Mouse (Mus musculus) kidney, postnatal 0 days (tissue): ENCODE results near the gene Slc4a10. TPM values are rescaled to one million over a fixed set of nuclear protein-coding genes. Genes with fewer than 3 reads are reported as not detected.

Experiments used
- ATAC-seq: fragments of 200-750 bp; cut with Nextera tagmentation; replicated peaks from 2 replicates; pipeline ENCODE4 v1.8.0; 2017; ENCODE audit warnings: low read depth, moderate number of reproducible peaks, moderate TSS enrichment, moderate library complexity; ENCODE audit not compliant: low FRiP score
- DNase-seq: peaks from one replicate; pipeline ENCODE4 v3.0.0-alpha.2; 2016; ENCODE audit warnings: low spot score
- H3K27ac ChIP-seq: fragments of 300-500 bp; sonication (generic); 2 replicates; pipeline ENCODE4 v1.5.1; 2014; ENCODE audit warnings: mild to moderate bottlenecking
- H3K27me3 ChIP-seq: fragments of 300-500 bp; sonication (generic); 2 replicates; pipeline ENCODE4 v1.6.1; 2014; ENCODE audit warnings: low read length, mixed read lengths; ENCODE audit not compliant: insufficient read depth
- H3K36me3 ChIP-seq: fragments of 300-500 bp; sonication (generic); 2 replicates; pipeline ENCODE4 v1.6.1; 2014; ENCODE audit warnings: low read length, mixed read lengths; ENCODE audit not compliant: insufficient read depth
- H3K4me1 ChIP-seq: fragments of 300-500 bp; sonication (generic); replicated peaks from 2 replicates; pipeline ENCODE4 v1.6.1; 2014; ENCODE audit warnings: antibody characterized with exemption, low read length, mixed read lengths; ENCODE audit not compliant: insufficient read depth
- H3K4me2 ChIP-seq: fragments of 300-500 bp; sonication (generic); 2 replicates; pipeline ENCODE4 v1.6.1; 2014; ENCODE audit warnings: mild to moderate bottlenecking, low read length, moderate library complexity, mixed read lengths
- H3K4me3 ChIP-seq: fragments of 300-500 bp; sonication (generic); replicated peaks from 2 replicates; pipeline ENCODE4 v1.5.1; 2014; ENCODE audit warnings: low read depth, low read length
- H3K9ac ChIP-seq: fragments of 300-500 bp; sonication (generic); 2 replicates; pipeline ENCODE4 v1.6.1; 2014; ENCODE audit warnings: low read depth, low read length
- H3K9me3 ChIP-seq: fragments of 300-500 bp; sonication (generic); replicated peaks from 2 replicates; pipeline ENCODE4 v1.6.1; 2016; ENCODE audit warnings: low read length, inconsistent platforms, mixed read lengths
- CTCF ChIP-seq: IDR thresholded peaks from 2 replicates; pipeline ENCODE4 v1.5.1; 2016; ENCODE audit warnings: antibody characterized with exemption, low read depth, mild to moderate bottlenecking, moderate library complexity
- WGBS: fragments of 180-500 bp; shearing (Covaris S2); extraction: QIAGEN DNeasy Blood & Tissue Kit; methylation state at CpG from one replicate; pipeline ENCODE4 v1.1.7; 2014; 5-methylcytosine and 5-hydroxymethylcytosine counted together
- polyA plus RNA-seq: library from polyadenylated mRNA; unstranded; fragments of >200 nt; fragmentation: Nextera tagmentation; extraction: Ambion mirVana; gene quantifications from 2 replicates; pipeline ENCODE4 v1.2.1, GENCODE M21; 2015

Gene Slc4a10
- polyA plus RNA-seq, 1 experiment from 2014 or later = 0.38 TPM

DNA sequence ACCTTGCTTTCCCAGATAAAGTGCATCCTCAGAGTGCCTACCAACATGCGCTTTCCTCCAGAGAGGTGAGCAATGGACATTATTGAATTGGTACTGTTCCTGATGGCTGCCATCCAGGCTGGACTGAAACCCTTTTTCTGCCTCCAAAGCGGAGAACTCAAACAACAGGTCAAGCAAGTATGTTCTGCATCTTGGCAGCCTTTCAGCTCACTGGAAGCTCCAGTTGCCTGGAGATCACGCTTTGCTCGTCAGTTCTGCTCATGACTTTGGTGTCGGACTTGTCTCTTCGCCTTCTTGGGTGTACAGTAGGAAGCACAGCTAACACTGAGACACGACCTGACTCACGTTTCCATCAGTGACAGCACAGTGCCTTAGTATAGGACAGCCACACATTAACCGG is 315.9 kb downstream of the Slc4a10 start:
- DNase-seq (no peak), ATAC-seq (no peak)
- WGBS = 76% methylated on average over 9 of the region's 9 CpGs
- Histone ChIP-seq H3K36me3 (0 out of 2 replicates have a peak, but pooled peaks cover 3% of the 10 kb centered on the region), H3K9ac (no peak overlapping the region), H3K4me3 (no peak overlapping the region), H3K4me2 (no peak overlapping the region), H3K27ac (no peak overlapping the region), H3K9me3 (no peaks in the 10 kb centered on the region), H3K27me3 (no peaks in the 10 kb centered on the region), H3K4me1 (no peaks in the 10 kb centered on the region)
- no peak for TF ChIP-seq CTCF

DNA sequence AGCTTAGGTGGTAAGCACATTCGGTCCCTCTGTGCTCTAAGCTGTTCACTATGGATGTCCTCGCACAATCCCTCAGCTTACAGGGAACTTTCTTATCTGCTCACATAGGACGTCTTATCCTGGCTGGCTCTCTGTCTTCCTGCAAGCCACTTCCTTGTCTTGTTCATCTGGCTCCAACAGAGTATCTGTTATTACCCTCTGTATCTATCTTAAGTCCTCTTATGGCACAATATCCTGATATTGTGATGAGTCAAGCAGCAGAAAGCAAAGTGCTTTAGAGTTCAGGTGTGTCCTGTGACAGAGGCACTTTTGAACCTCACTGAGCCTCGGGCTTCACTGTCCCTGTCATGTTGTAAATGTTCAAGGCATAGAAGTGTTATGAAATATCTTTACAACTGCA is 317.3 kb downstream of the Slc4a10 start:
- Histone ChIP-seq H3K4me1 (no peaks in the 10 kb centered on the region), H3K27ac (no peak overlapping the region), H3K36me3 (0 out of 2 replicates have a peak, but pooled peaks cover 3% of the 10 kb centered on the region), H3K9me3 (no peaks in the 10 kb centered on the region), H3K4me2 (no peak overlapping the region), H3K4me3 (no peak overlapping the region), H3K27me3 (no peaks in the 10 kb centered on the region), H3K9ac (no peak overlapping the region)
- DNase-seq (no peak), ATAC-seq (no peak)
- no peak for TF ChIP-seq CTCF
- WGBS = 85% methylated on average over 4 of the region's 4 CpGs

DNA sequence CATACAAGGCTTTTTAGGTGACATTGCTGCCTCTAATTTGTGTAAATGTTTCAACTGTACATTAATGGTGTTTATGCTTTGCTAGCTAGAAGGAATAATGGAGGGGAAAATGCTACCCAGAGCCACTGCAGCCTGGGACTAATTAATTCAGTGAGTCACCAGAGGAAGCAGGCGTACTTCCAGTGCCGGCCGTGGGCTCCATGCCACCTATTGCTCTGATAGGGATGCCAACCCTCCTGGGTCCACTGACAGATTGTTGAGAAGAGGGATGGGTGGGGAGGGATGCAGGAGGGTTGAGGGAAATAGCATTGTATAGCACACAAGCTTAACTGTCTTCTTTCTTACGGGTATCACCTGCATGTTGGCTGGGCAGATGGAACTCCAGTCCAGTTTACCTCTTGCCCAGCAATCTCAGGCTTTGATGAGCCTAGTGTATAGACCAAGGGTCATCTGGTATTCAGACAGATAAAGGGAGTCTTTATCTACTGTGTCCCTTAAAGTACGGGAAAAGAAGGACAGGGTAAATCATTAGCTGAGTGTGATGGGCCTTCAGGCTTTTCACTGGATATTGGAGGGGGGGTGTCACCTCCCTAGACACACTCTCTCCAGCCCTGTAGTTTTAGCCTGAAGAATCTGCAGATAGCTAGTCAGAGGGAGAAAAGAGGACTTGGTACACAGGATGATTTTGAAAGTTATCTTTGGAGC is 322.2 kb downstream of the Slc4a10 start:
- ATAC-seq (no peak), DNase-seq (no peak)
- TF ChIP-seq CTCF = no peak
- Histone ChIP-seq H3K9ac (no peak overlapping the region), H3K27ac (no peak overlapping the region), H3K27me3 (no peaks in the 10 kb centered on the region), H3K4me2 (no peak overlapping the region), H3K4me1 (no peaks in the 10 kb centered on the region), H3K4me3 (no peak overlapping the region), H3K36me3 (no peaks in the 10 kb centered on the region), H3K9me3 (no peaks in the 10 kb centered on the region)
- 78% methylated on average over 5 of the region's 5 CpGs for WGBS

DNA sequence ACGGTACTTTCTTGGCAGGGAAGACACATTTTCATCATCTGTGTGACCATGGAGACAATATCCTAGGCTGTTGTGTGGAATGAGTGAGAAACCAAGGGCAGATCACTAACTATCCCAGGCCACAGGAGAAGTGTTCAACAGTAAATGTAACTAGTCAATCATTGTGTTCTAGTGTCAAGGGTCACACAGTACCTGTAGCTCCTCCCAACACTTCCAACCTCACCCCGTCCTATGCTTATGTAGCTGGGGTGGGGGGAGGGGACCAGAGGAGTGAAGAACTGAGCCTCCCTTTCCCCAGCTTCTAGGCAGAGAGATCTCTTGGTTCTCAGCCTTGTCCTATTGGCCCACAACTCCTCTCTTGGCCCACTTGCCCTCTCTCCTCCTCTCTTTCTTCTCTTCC is 323.8 kb downstream of the Slc4a10 start:
- Histone ChIP-seq H3K9ac (no peak overlapping the region), H3K4me3 (no peak overlapping the region), H3K9me3 (no peaks in the 10 kb centered on the region), H3K36me3 (no peaks in the 10 kb centered on the region), H3K4me2 (no peak overlapping the region), H3K27ac (no peak overlapping the region), H3K27me3 (no peaks in the 10 kb centered on the region), H3K4me1 (no peaks in the 10 kb centered on the region)
- ATAC-seq = peak; percentile 81
- no peak for TF ChIP-seq CTCF
- DNase-seq = no peak
- WGBS = 81% methylated on average over 2 of the region's 2 CpGs

DNA sequence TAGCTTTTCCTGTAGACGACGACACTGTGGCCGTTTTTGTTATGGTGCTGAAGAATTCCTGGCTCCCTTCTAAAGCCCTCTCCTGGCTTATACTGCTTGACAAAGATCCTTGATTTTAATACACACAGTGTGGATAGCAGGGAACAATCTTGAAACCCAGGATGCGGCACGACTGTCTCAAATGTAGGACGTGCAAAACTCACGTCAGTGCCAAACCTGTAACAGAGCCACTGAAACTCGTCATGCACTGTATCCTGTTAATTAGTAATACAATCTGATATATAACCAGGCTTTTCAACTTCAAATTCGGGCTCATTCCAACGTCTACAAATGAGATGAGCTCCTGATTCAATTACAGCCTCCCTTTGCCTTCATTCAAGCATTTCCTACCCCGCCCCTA is 327.4 kb downstream of the Slc4a10 start:
- Histone ChIP-seq H3K4me1 (no peaks in the 10 kb centered on the region), H3K9me3 (no peaks in the 10 kb centered on the region), H3K9ac (no peak overlapping the region), H3K36me3 (no peaks in the 10 kb centered on the region), H3K4me2 (no peak overlapping the region), H3K27ac (no peak overlapping the region), H3K4me3 (no peak overlapping the region), H3K27me3 (no peaks in the 10 kb centered on the region)
- no peak for ATAC-seq
- DNase-seq = peak; percentile 34
- no peak for TF ChIP-seq CTCF
- WGBS = 47% methylated on average over 11 of the region's 11 CpGs

Other genes starting within 250 kb of the Slc4a10 start
- gene Tbr1, start 243.5 kb upstream of the Slc4a10 start, polyA plus RNA-seq = 0.04 TPM in 1 of 2 replicates, not detected in the other